Mouse (Mus musculus) midbrain, embryonic 11.5 days (tissue): ENCODE results near the gene Casd1. TPM values are rescaled to one million over a fixed set of nuclear protein-coding genes. Genes with fewer than 3 reads are reported as not detected.
"Not testable (repeated sequence)": the region's sequence is repeated elsewhere in the genome, so short reads cannot be mapped to it uniquely, and the experiment has no call there.

Source experiments
- ATAC-seq: fragments of 200-750 bp; cut with Nextera tagmentation; 2 replicates; pipeline ENCODE4 v1.8.0; 2017; ENCODE audit warnings: moderate TSS enrichment, moderate library complexity; ENCODE audit not compliant: low FRiP score
- DNase-seq: peaks from one replicate; pipeline ENCODE4 v3.0.0; 2015; ENCODE audit warnings: low spot score; ENCODE audit errors: missing footprints
- H3K27ac ChIP-seq: fragments of 300-500 bp; sonication (generic); 2 replicates; pipeline ENCODE4 v1.5.1; 2014; ENCODE audit warnings: low read depth, low read length
- H3K27me3 ChIP-seq: fragments of 300-500 bp; sonication (generic); 2 replicates; pipeline ENCODE4 v1.6.1; 2014; ENCODE audit warnings: mild to moderate bottlenecking, low read length, moderate library complexity, mixed read lengths; ENCODE audit not compliant: control insufficient read depth, insufficient read depth
- H3K36me3 ChIP-seq: fragments of 300-500 bp; sonication (generic); 2 replicates; pipeline ENCODE4 v1.6.1; 2014; ENCODE audit warnings: mild to moderate bottlenecking, low read length, moderate library complexity, mixed read lengths; ENCODE audit not compliant: control insufficient read depth, insufficient read depth
- H3K4me1 ChIP-seq: fragments of 300-500 bp; sonication (generic); 2 replicates; pipeline ENCODE4 v1.6.1; 2014; ENCODE audit warnings: low read length; ENCODE audit not compliant: control insufficient read depth, insufficient read depth
- H3K4me2 ChIP-seq: fragments of 300-500 bp; sonication (generic); 2 replicates; pipeline ENCODE4 v1.6.1; 2014; ENCODE audit warnings: mild to moderate bottlenecking, moderate library complexity
- H3K4me3 ChIP-seq: fragments of 300-500 bp; sonication (generic); 2 replicates; pipeline ENCODE4 v1.5.1; 2014; ENCODE audit warnings: low read depth, low read length
- H3K9ac ChIP-seq: fragments of 300-500 bp; sonication (generic); 2 replicates; pipeline ENCODE4 v1.6.1; 2014; ENCODE audit warnings: low read length
- H3K9me3 ChIP-seq: fragments of 300-500 bp; sonication (generic); 2 replicates; pipeline ENCODE4 v1.6.1; 2016; ENCODE audit warnings: low read length; ENCODE audit not compliant: control insufficient read depth
- WGBS: fragments of 180-500 bp; shearing (Covaris S2); extraction: QIAGEN DNeasy Blood & Tissue Kit; methylation state at CpG from one replicate; pipeline ENCODE4 v1.1.7; 2014; 5-methylcytosine and 5-hydroxymethylcytosine counted together
- polyA plus RNA-seq: library from polyadenylated mRNA; unstranded; fragments of >200 nt; fragmentation: Nextera tagmentation; extraction: Ambion mirVana; gene quantifications from 2 replicates; pipeline ENCODE4 v1.2.1, GENCODE M21; 2014

Gene Casd1
- polyA plus RNA-seq, 1 experiment from 2014 or later: 47.6 TPM

DNA sequence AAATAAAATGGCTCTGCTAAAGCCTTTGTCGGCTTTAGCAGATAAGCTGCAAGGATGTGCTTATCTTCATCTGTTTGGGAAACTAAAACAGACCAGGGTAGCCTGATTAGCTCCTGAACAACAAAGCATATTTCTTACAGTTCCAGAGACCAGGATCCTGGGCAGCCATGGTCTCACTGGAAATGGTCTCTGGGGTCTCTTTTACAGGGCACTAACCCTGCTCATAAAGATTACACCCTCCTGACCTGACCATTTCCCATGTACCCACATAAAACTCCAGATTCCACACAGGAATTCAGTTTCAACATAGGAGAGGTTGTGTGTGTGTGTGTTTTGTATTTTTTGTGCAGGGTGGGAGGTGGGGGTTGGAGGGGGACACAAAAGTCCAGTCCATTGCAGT lies 34.2 kb downstream of the Casd1 start:
- WGBS: 58% methylated on average over 1 of the region's 1 CpGs

DNA sequence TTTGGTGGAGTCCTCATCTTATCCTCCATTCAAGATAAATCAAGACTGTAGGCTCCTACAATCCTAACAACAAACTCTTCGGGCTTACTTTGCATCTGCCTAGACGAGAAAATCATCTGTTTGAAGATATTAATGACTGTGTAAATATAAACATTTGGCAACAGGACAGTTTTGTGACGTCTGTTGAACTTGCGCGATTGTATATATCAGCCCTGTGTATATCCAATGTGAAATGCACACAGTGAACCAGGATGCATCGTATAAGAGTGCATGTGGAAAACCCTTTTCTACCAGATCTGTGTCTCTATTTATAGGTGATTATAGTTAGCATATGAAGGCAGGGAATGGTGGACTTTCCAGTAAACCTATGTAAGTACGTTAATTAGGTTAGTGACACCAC lies 41.4 kb downstream of the Casd1 start:
- WGBS: 94% methylated on average over 7 of the region's 7 CpGs
- Histone ChIP-seq H3K27ac (no peak overlapping the region), H3K4me2 (no peak overlapping the region), H3K9me3 (no peaks in the 10 kb centered on the region), H3K27me3 (no peaks in the 10 kb centered on the region), H3K4me3 (no peak overlapping the region), H3K4me1 (no peaks in the 10 kb centered on the region), H3K9ac (no peak overlapping the region), H3K36me3 (0 out of 2 replicates have a peak, but pooled peaks cover 2% of the 10 kb centered on the region)
- ATAC-seq (no peak), DNase-seq (no peak)

More for the DNA sequence above, 34.2 kb downstream of the Casd1 start:
- no peak overlapping the region for H3K27ac ChIP-seq
- no peak overlapping the region for H3K4me3 ChIP-seq
- no peaks in the 10 kb centered on the region for H3K9me3 ChIP-seq
- DNase-seq (no peak), ATAC-seq (no peak)
- H3K4me2 ChIP-seq: no peak overlapping the region
- H3K4me1 ChIP-seq: peaks cover 2% of the 10 kb centered on the region; the same call in 1 of the 2 replicates
- H3K36me3 ChIP-seq: no peaks in the 10 kb centered on the region
- H3K9ac ChIP-seq: no peak overlapping the region
- H3K27me3 ChIP-seq: no peaks in the 10 kb centered on the region

DNA sequence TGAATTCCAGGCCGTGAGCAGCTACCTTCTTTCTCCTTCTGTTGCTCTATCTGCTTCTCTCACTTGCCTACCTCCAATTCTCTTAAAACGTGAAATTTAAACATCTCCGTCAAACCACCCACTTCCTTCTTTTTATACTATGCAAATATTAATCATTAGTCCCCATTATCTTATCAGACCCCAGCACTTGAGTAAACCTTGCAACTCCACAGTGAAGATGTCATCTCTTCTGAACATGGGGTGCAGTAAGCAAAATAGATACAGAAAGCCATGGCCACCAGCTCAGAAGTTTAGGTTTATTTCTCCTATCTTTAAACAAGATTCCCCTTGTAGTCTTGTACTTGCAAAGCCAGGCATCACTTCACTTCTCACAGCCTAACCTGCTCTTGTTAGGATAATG lies 46.7 kb downstream of the Casd1 start:
- Histone ChIP-seq H3K4me2 (no peak overlapping the region), H3K27me3 (no peaks in the 10 kb centered on the region), H3K4me3 (no peak overlapping the region), H3K36me3 (no peaks in the 10 kb centered on the region), H3K9ac (no peak overlapping the region), H3K4me1 (no peaks in the 10 kb centered on the region), H3K27ac (no peak overlapping the region), H3K9me3 (no peaks in the 10 kb centered on the region)
- DNase-seq: no peak
- ATAC-seq: no peak
- 86% methylated on average over 3 of the region's 3 CpGs for WGBS

- no peaks in the 10 kb centered on the region for H3K36me3 ChIP-seq
- no peak overlapping the region for H3K4me2 ChIP-seq
- 78% methylated on average over 8 of the region's 8 CpGs for WGBS
- ATAC-seq: no peak
- no peak overlapping the region for H3K4me3 ChIP-seq
- no peak overlapping the region for H3K27ac ChIP-seq
- H3K27me3 ChIP-seq: no peaks in the 10 kb centered on the region
- no peaks in the 10 kb centered on the region for H3K9me3 ChIP-seq
- DNase-seq: no peak
- H3K9ac ChIP-seq: no peak overlapping the region
- no peaks in the 10 kb centered on the region for H3K4me1 ChIP-seq
Observed at GRCm38 (mm10) chr6:4652596-4653134, 52.0 kb downstream of the Casd1 start.

GRCm38 (mm10) chr6:4653741-4654140 lies 53.1 kb downstream of the Casd1 start:
- H3K4me2 ChIP-seq, H3K9me3 ChIP-seq, ATAC-seq, H3K36me3 ChIP-seq, H3K27ac ChIP-seq, H3K4me1 ChIP-seq, DNase-seq, H3K27me3 ChIP-seq, H3K9ac ChIP-seq, H3K4me3 ChIP-seq: not testable (repeated sequence)
- 93% methylated on average over 12 of the region's 12 CpGs for WGBS

- Histone ChIP-seq H3K4me1 (no peaks in the 10 kb centered on the region), H3K4me3 (no peak overlapping the region), H3K4me2 (no peak overlapping the region), H3K27me3 (no peaks in the 10 kb centered on the region), H3K9ac (no peak overlapping the region), H3K36me3 (no peaks in the 10 kb centered on the region), H3K9me3 (no peaks in the 10 kb centered on the region), H3K27ac (no peak overlapping the region)
- no peak for ATAC-seq
- WGBS: 77% methylated on average over 5 of the region's 5 CpGs
- no peak for DNase-seq
Observed at GRCm38 (mm10) chr6:4655466-4655865, 54.8 kb downstream of the Casd1 start.

DNA sequence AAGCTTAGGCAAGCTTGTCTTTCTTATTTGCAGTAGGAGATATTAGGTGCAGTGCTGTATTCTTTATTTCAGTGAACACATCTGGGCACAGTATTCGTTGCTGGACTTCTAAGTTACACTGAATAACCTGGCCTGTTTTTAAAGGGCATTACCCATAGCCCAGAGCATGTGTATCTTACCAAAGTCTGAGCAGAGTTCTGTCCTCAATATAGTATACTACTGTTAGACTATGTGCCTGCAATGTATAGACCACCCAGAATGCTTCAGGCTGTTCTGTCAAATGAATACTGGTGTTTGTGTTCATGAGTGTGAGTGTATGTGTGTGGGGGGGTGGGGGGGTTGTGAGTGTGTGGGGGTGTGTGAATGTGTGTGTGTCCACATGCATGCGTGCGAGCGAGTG lies 55.3 kb downstream of the Casd1 start:
- no peak for ATAC-seq
- peaks cover 3% of the 10 kb centered on the region; the same call in 1 of the 2 replicates for H3K4me1 ChIP-seq
- no peaks in the 10 kb centered on the region for H3K9me3 ChIP-seq
- no peaks in the 10 kb centered on the region for H3K27me3 ChIP-seq
- H3K27ac ChIP-seq: no peak overlapping the region
- 97% methylated on average over 4 of the region's 4 CpGs for WGBS
- H3K4me3 ChIP-seq: no peak overlapping the region
- no peak overlapping the region for H3K9ac ChIP-seq
- DNase-seq: no peak
- no peak overlapping the region for H3K4me2 ChIP-seq
- no peaks in the 10 kb centered on the region for H3K36me3 ChIP-seq

GRCm38 (mm10) chr6:4658861-4659260 lies 58.2 kb downstream of the Casd1 start:
- peaks cover 5% of the 10 kb centered on the region; the same call in 1 of the 2 replicates for H3K4me1 ChIP-seq
- ATAC-seq (no peak), DNase-seq (no peak)
- no peaks in the 10 kb centered on the region for H3K36me3 ChIP-seq
- WGBS: 87% methylated on average over 13 of the region's 13 CpGs
- H3K27ac ChIP-seq: no peak overlapping the region
- H3K9ac ChIP-seq: no peak overlapping the region
- H3K9me3 ChIP-seq: no peaks in the 10 kb centered on the region
- H3K4me2 ChIP-seq: no peak overlapping the region
- H3K27me3 ChIP-seq: no peaks in the 10 kb centered on the region
- H3K4me3 ChIP-seq: no peak overlapping the region

GRCm38 (mm10) chr6:4663516-4663915 lies 62.9 kb downstream of the Casd1 start:
- H3K9ac ChIP-seq: no peak overlapping the region
- ATAC-seq: no peak
- no peak overlapping the region for H3K4me3 ChIP-seq
- no peak overlapping the region for H3K27ac ChIP-seq
- H3K36me3 ChIP-seq: no peaks in the 10 kb centered on the region
- no peaks in the 10 kb centered on the region for H3K9me3 ChIP-seq
- 66% methylated on average over 2 of the region's 2 CpGs for WGBS
- no peak for DNase-seq
- peaks cover 5% of the 10 kb centered on the region; the same call in 1 of the 2 replicates for H3K4me1 ChIP-seq
- no peak overlapping the region for H3K4me2 ChIP-seq
- no peaks in the 10 kb centered on the region for H3K27me3 ChIP-seq
